In the genomic region with DNA sequence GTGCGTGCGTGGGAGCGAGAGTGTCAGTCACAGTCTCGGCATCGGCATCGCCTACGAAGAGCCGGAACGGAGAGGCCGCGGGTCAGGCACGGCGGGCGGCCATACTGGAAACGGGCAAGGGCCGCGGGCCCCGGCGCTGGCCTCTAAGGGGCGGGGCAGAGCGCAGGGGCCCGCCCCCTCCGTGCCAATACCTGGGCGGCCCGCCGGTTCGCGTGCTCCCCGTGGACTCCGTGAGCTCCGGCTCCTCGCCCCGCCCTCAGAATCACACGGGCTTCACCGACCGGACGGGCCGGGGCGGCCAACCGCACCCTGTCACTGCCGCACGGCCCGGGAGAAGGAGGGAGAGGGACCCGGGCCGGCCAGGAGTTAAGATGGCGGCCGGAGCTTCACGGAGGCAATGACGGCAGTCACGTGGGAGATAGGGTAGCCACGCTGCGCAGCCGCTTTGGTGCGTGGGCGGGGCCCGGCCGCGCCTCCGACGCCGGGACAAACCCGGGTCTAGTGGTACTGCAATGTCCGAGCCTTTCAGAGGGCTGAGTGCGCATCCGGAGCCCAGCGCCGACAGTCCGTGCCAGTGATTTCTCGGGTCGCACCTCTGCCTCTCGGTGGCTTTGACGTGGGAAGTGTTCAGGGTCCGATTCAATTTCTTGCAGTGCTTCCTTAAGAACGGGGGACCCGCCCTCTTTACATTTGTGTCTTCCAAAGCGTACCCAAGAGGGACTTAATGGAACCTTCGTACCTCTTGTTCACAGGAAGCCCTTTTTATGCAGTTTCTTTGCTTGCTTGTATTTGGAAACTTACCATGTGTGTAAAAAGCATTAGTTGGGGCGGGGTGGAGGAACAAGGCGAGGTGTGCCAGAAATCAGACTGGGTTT, we compare ENCODE assay signal across 8 mouse cellular contexts. TPM values are rescaled to one million over a fixed set of nuclear protein-coding genes. Genes with fewer than 3 reads are reported as not detected.
DNase-seq lines count a peak whose midpoint lies in the region; ATAC-seq lines count a peak whose summit lies in the region.

No protein-coding gene starts in this region.

- H3K4me3 ChIP-seq in hindbrain, embryonic 12.5 days = peak overlapping the region; percentile 81

- H3K27ac ChIP-seq in hindbrain, embryonic 12.5 days = peak overlapping the region; percentile 93

- under 1% methylated on average over 71 of the region's 79 CpGs for WGBS in hindbrain, embryonic 12.5 days

- ATAC-seq in hindbrain, embryonic 12.5 days (ENCODE audit: low FRiP score) = peak; percentile 98

- no peaks in the 10 kb centered on the region for H3K36me3 ChIP-seq in hindbrain, embryonic 12.5 days

- H3K4me2 ChIP-seq in hindbrain, embryonic 12.5 days (replicated peaks) = peak overlapping the region; percentile 59

- H3K9me3 ChIP-seq in hindbrain, embryonic 12.5 days (replicated peaks) = no peaks in the 10 kb centered on the region

- DNase-seq in Muller cell, postnatal 12 days (ENCODE audit: inconsistent ontology term) = peak; percentile 97
- DNase-seq in cerebellum, adult 9-11 months = peak; percentile 95
- DNase-seq in frontal cortex, postnatal 10 days (ENCODE audit: low spot score in 2 of 2) = peak; percentile 88 to 91
- DNase-seq in layer of hippocampus, postnatal 14 days (ENCODE audit: low spot score in 2 of 2) = peak; percentile 92 to 93
- DNase-seq in lung, postnatal 14 days = peak; percentile 92
- peak; percentile 80 for DNase-seq in retina, adult 2 months (ENCODE audit: low read depth, low spot score)
- DNase-seq in thymus, postnatal 36 days = peak; percentile 90 to 91

- no peaks in the 10 kb centered on the region; the same call in 1 of the 2 replicates for H3K27me3 ChIP-seq in hindbrain, embryonic 12.5 days

- H3K4me1 ChIP-seq in hindbrain, embryonic 12.5 days = peaks cover 24% of the 10 kb centered on the region

- H3K9ac ChIP-seq in hindbrain, embryonic 12.5 days = peak overlapping the region; percentile 91

RNA-seq across cellular contexts. Expression of a gene that starts 3.7 kb away (rescaled TPM):
- 18.2 and 21.1 TPM in 2 replicates for polyA plus RNA-seq in hindbrain, embryonic 12.5 days (2016; fragmentation: Nextera tagmentation; extraction: Ambion mirVana)
- 10 to 100 TPM; 57.2 to 59.7 TPM for total RNA-seq in layer of hippocampus, postnatal 14 days (2021)

Comparison
In these comparisons a context has a peak if more than half of its experiments do, and no peak if none do; other contexts are left out.
1. Peak in every context shown above with its lines: DNase-seq, ATAC-seq, H3K4me3 ChIP-seq and H3K27ac ChIP-seq.